Mouse (Mus musculus): ENCODE results near the gene Cyp2f2.

Cyp2f2 gene

DNA sequence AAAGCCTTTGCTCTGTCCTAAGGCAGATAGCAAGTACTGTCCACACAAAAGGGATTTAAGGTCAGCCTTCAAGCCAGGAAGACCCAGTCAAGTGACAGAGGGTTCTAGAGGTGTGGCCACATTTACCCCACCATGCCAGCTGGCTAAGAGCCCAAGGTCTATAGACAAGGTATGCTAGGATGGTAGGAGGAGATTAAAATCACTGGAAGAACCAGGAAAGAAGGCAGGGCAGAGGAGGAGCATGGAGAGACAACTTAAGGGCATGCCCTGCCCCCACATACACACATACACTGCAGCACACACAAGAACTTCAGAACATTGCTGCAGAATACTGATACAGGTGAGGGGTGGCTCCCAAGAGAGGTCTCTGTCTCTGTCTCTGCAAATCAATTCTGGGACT is at the start of gene Cyp2f2:
Gene Cyp2f2 (plus strand): TSS at position 234 of the 400 bp plus-strand sequence.
- in situ Hi-C loops (cut with MseI, MboI), result loop anchor here (10.0 kb wide), 1 partner anchor 345 kb away; no protein-coding TSS in a partner anchor

DNA sequence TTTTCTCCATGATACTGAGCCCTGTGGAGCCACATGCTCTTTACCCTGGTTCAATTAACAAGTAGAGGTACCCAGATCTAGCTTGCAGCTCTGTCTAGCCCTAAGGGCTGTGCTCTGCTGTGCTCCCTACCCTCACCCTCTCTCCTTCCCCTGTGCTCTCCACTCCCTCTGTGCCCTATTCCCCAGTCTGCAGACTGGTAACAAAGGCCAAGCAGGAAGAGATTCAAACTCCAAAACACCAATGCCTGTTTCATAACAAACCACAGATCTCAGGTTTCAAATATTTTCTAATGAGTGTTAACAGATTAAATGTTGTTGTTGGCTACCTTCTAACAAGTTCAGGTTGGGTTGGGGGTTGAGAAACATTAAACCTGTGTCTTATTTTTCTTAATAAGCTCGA is 41.1 kb upstream of the Cyp2f2 start:
- in situ Hi-C loops (cut with MseI, MboI), result no loop called here

GRCm38 (mm10) chr7:27081625-27082024 is 38.1 kb upstream of the Cyp2f2 start:
- in situ Hi-C loops (cut with MseI, MboI), result no loop called here

DNA sequence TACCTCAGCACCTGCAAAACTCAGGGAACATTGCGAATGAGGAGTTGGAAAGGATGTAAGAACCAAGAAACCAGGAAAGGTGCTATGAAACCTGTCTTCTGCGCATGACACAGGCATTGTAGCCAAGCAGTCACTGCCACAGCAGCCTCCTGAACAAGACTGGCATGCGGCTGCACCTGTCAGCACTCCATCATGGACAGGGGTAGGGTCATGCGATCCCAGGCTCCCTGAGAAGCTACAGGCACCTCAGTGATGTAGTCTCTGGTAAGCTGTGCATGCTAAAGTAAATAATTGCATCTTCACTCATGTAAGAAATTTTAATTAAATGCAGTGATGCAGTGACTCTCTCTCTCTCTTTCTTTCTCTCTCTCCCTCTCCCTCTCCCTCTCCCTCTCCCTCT is 28.7 kb upstream of the Cyp2f2 start:
- in situ Hi-C loops (cut with MseI, MboI), result no loop called here

DNA sequence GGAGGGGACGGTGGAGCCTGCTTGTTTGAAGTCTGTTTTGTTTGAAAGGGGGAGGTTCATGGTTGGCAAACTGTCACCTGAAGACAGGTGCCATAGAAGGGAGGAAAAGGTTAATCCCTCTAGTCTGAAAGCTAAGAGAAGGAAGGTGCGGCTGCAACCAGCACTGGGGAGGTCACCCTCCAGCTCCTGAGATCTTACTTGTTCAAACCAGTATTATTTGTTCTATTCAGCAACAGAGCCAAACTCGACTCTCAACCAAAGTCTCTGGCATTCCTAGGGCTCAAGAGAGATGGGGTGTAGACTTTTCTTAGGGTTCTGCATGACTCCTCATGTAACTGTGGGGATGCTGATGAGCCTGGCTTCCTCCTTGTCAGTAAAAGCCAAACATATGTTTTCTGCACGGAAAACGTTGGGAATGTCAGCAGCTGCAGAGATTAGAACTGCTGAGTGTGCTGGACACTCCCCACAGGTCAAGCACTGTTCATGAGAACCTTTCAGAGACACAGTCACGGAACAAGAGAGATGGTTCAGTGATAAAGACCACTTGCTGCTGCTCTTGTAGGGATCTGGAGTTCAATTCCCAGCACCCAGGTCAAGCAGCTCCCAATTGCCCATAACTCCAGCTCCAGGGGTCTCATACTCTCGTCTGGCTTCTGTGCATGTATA is 27.5 kb upstream of the Cyp2f2 start:
- in situ Hi-C loops (cut with MseI, MboI), result no loop called here

DNA sequence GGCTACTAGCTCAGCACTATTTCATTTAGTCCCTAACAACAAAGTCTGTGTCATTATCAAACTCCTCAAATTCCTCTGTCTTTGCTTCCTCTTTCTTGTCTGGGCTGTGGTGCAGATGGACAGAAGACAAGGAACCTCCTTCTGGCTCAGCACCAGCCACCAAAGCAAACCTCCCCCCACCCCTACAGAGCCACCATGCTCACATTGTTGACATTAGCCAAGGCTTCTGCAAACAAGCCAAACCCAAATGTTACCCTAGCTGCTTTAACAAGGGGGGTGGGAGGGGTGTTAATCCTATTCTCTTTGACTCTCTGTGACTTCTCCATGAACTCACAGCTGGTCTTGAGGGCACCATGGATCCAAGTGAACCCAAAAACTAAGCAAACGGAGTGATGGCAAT is 26.8 kb upstream of the Cyp2f2 start:
- in situ Hi-C loops (cut with MseI, MboI), result no loop called here

DNA sequence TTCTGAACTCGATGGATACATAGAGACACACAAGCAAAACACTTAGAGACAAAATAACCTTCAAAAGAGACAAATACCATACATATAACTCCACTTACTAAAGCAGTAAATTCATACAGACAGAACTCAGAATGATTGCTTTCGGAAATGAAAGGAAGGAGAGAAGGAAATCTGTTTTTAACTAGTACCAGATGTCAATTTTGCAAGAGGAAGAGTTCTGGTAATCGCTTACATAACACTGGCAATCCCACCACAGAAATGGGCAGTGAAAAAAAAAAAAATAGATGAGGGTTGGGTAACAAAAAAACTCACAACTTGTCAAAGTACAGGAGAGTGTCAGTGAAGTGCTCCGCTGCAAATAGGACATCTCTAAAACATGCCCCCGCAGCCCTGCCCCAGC is 14.8 kb upstream of the Cyp2f2 start:
- in situ Hi-C loops (cut with MseI, MboI), result no loop called here

- in situ Hi-C loops (cut with MseI, MboI), result no loop called here
These were observed 9.4 kb upstream of the Cyp2f2 start for GRCm38 (mm10) chr7:27110327-27110726.

DNA sequence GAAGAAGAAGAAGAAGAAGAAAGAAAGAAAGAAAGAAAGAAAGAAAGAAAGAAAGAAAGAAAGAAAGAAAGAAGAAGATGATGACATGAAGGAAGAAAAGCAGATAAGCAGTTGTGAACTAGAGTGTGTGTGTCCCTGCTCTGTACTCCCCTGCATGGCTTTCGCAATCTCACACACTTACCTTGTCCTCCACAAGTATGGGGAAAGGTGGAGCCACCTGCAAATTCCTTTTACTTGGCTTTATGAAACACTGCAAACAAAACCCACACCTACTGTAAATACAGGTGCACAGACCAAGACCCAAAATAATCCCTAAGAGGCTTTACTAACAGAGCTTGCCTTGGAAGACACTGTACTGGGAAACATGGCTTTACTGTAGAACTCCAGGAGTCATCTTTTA is 8.7 kb upstream of the Cyp2f2 start:
- in situ Hi-C loops (cut with MseI, MboI), result no loop called here

DNA sequence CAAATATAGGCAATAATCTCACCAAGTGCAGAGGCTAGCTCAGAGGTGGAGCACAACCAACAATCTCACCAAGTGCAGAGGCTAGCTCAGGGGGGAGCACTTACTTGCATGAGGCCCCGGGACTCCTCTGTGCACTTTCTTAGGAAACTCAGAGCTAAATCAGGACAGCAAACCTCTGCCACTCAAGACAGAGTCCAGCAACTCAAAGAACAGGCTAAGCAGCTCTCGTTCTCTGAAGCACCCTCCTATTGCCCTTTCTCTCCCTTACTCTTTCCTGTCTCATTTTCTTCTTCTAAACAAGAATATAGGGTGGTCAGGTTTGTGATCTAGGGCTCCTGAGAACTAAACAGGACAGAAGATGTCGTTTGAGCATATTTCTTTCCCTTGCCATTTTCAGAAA is 7.7 kb upstream of the Cyp2f2 start:
- in situ Hi-C loops (cut with MseI, MboI), result no loop called here

- in situ Hi-C loops (cut with MseI, MboI), result no loop called here
These were observed 1.6 kb upstream of the Cyp2f2 start for GRCm38 (mm10) chr7:27118033-27118511.

- in situ Hi-C loops (cut with MseI, MboI), result loop anchor here (10.0 kb wide), 1 partner anchor 350 kb away; no protein-coding TSS in a partner anchor
These were observed 4.7 kb downstream of the Cyp2f2 start for GRCm38 (mm10) chr7:27124305-27124832.

DNA sequence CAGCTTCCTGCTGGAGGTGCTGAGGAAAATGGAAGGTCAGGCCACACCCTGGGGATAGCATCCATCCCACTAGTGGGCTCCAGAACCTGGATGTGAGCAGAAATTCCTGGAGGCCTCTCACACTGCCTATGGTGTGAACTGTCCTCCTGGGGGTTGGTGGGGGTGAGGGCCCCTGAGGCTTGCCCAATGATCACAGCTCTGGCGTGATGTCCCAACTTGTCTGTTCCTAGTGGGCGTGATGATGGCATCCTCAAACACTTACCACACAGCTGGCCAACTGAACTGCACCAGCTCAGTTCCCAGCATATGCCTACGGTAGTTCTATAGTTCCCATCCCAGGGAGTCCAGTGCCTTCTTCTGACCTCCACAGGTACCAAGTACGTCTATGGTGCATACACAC is 5.3 kb downstream of the Cyp2f2 start:
- in situ Hi-C loops (cut with MseI, MboI), result loop anchor here (10.0 kb wide), 1 partner anchor 350 kb away; no protein-coding TSS in a partner anchor

DNA sequence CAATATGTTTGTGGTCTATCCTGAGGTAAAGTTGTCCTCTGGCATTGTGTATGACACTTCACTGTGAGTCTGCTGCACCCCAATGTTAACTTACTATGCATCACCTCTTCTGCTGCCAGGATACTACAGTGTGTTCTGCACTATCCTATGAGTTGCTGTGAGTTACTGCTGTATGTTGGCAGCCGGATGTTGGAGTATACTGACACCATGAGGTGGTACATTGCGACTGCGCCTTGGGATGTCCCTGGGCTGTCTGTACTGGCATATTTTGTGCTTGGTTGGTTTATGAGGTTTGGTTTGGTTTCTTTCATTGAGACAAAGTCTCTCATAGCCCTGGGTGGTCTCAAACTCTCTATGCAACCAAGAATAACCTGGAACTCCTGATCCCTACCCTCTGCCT is 8.5 kb downstream of the Cyp2f2 start:
- in situ Hi-C loops (cut with MseI, MboI), result loop anchor here (10.0 kb wide), 1 partner anchor 353 kb away; no protein-coding TSS in a partner anchor

- in situ Hi-C loops (cut with MseI, MboI), result loop anchor here (10.0 kb wide), 1 partner anchor 354 kb away; no protein-coding TSS in a partner anchor
These were observed 9.2 kb downstream of the Cyp2f2 start for GRCm38 (mm10) chr7:27128946-27129345.

DNA sequence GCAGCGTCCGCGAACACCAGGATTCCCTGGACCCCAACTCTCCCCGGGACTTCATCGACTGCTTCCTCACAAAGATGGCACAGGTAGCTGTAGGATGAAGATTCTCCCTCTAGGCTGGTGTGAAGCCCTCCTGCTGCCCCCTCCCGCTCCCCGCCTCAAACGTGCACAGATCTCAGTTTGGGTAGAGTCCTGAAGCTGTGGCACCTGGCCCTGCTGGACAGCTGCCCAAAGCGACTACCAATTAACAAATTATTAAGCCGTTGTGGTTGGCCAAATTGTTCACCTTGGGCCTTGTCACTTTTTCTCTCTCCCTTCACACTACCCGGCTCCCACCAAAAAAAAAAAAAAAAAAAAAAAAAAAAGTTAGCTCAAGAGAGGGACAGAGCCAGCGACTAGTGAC is 10.1 kb downstream of the Cyp2f2 start:
- in situ Hi-C loops (cut with MseI, MboI), result loop anchor here (10.0 kb wide), 1 partner anchor 355 kb away; no protein-coding TSS in a partner anchor

DNA sequence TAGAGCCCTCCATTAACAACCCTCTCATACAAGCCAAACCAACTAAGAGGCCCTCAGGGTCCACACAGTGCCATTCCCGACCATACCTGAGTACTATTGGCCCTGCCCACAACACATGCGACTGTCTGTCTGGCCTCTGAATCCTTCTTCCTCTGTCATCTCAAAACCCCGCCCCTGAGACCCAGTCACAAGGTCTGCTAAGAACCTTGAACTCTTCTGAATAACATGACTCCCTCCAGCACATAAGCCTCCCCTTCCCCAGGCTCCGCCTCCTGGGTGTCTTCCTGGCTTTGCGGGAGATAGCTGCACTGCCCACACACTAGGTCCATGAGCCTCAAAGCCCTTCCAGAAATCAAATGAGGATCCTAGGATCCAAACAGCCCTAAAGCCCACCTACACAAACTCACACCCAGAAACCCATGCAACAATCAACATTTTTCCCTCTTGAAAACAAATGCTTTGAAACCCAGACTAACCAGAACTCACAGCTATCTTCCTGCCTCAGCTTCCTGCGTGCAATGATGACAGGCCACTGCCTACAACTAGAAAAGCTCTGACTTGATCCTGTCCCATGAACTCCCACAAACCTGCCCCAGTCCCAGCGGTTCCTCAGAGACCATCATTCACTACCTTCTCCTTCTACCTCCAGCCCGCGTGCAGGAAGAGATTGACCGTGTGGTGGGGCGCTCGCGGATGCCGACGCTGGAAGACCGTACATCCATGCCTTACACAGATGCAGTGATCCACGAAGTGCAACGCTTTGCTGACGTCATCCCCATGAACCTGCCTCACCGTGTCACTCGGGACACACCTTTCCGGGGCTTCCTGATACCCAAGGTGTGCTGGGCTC is 11.0 kb downstream of the Cyp2f2 start:
- in situ Hi-C loops (cut with MseI, MboI), result no loop called here

- in situ Hi-C loops (cut with MseI, MboI), result no loop called here
These were observed 11.7 kb downstream of the Cyp2f2 start for GRCm38 (mm10) chr7:27131387-27131786.

- in situ Hi-C loops (cut with MseI, MboI), result no loop called here
These were observed 12.9 kb downstream of the Cyp2f2 start for GRCm38 (mm10) chr7:27132588-27132987.

DNA sequence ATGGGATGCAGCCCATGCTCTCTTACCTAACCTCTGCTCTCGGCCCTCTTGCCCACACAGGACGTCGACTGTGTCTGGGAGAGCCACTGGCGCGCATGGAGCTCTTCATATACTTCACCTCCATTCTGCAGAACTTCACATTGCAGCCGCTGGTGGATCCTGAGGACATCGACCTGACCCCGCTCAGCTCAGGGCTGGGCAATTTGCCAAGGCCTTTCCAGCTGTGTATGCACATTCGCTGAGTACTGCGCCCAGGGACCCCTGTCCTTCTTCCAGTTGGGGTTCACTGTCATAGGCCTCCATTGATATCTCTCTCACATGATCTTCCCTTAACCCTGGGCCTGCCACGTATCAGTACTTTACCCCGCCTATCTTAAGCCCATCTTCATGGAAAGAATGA is 13.4 kb downstream of the Cyp2f2 start:
- in situ Hi-C loops (cut with MseI, MboI), result no loop called here

- in situ Hi-C loops (cut with MseI, MboI), result no loop called here
These were observed 14.0 kb downstream of the Cyp2f2 start for GRCm38 (mm10) chr7:27133757-27134156.

GRCm38 (mm10) chr7:27136410-27136996 is 16.8 kb downstream of the Cyp2f2 start:
- in situ Hi-C loops (cut with MseI, MboI), result no loop called here
